Mouse (Mus musculus) liver, embryonic 14.5 days (tissue): Measurements from ENCODE around the gene Klhl3.

Experiments
- CTCF ChIP-seq: IDR thresholded peaks from 2 replicates; pipeline ENCODE4 v1.5.1; 2016; ENCODE audit warnings: antibody characterized with exemption, low read depth, control low read depth
- EP300 ChIP-seq: IDR thresholded peaks from 2 replicates; pipeline ENCODE4 v1.6.1; 2016; ENCODE audit warnings: antibody characterized with exemption, low read depth

DNA sequence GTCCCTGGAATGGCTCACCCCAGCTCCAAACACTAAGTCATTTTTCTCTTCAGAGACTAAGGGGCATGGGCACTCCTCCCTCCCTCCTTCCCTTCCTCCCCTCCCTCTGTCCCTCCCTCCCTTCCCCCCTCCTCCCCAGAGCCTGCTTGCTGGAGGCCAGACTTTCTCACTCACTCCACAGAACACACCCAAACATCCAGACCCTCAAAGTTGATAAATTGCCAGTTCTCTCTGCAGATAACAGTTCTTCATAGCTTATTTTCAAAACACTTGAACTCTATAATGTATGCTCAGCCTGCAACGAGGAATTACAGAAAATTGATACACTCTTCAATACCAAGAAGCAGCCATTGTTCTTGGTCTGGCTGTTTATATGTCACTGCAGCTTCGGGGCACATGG is 133.3 kb downstream of the Klhl3 start:
- TF ChIP-seq EP300 (no peak), CTCF (no peak)
